Mouse (Mus musculus) CH12.LX (cell line): Measurements from ENCODE around the gene Scd2.

ENCODE experiments used
- CTCF ChIP-seq, 2 experiments: IDR thresholded peaks in 1 of 2; conservative IDR thresholded peaks in 1 of 2; 2 replicates each; pipeline ENCODE4 v1.5.1; 2011 to 2012; ENCODE audit warnings: low read depth in 2 of 2, low read length in 2 of 2, improper control_type of control experiment in 1 of 2, inconsistent platforms in 1 of 2, mild to moderate bottlenecking in 1 of 2, moderate library complexity in 1 of 2
- MAX ChIP-seq: IDR thresholded peaks from 2 replicates; pipeline ENCODE4 v1.6.1; 2011; ENCODE audit warnings: low read length, improper control_type of control experiment
- MYC ChIP-seq: IDR thresholded peaks from 2 replicates; pipeline ENCODE4 v1.6.1; 2011; ENCODE audit warnings: low read depth, mild to moderate bottlenecking, improper control_type of control experiment, low read length
- POLR2A ChIP-seq: IDR thresholded peaks from 2 replicates; pipeline ENCODE4 v1.6.1; 2011; ENCODE audit warnings: low read depth, mild to moderate bottlenecking, improper control_type of control experiment, low read length
- POLR2AphosphoS2 ChIP-seq: IDR thresholded peaks from 2 replicates; pipeline ENCODE4 v1.6.1; 2011; ENCODE audit warnings: low read depth, low read length, improper control_type of control experiment
- RAD21 ChIP-seq: IDR thresholded peaks from 2 replicates; pipeline ENCODE4 v1.6.1; 2011; ENCODE audit warnings: low read depth, mild to moderate bottlenecking, low read length, improper control_type of control experiment, moderate library complexity

GRCm38 (mm10) chr19:44277931-44278330 is 15.5 kb upstream of the Scd2 start:
- TF ChIP-seq MYC (no peak), POLR2AphosphoS2 (no peak), MAX (no peak), RAD21 (no peak), CTCF (conservative IDR thresholded peaks at IDR 0.05 in 1 of 2, IDR thresholded peaks at IDR 0.05 in 1 of 2; ENCODE audit: low read depth in 2 of 2, low read length in 2 of 2) (no peak), POLR2A (no peak)
